Mouse (Mus musculus) forebrain, embryonic 12.5 days (tissue): ENCODE results near the gene Arntl. TPM values are rescaled to one million over a fixed set of nuclear protein-coding genes. Genes with fewer than 3 reads are reported as not detected.
A peak's percentile ranks its signal among the peaks of the same experiment; 100 is the strongest.

Experiments
- ATAC-seq: fragments of 200-750 bp; cut with Nextera tagmentation; 2 replicates; pipeline ENCODE4 v1.8.0; 2017; ENCODE audit warnings: moderate TSS enrichment; ENCODE audit not compliant: low FRiP score
- H3K27ac ChIP-seq: fragments of 300-500 bp; sonication (generic); 2 replicates; pipeline ENCODE4 v1.5.1; 2016; ENCODE audit warnings: mild to moderate bottlenecking
- H3K27me3 ChIP-seq: fragments of 300-500 bp; sonication (generic); 2 replicates; pipeline ENCODE4 v1.6.1; 2016; ENCODE audit warnings: mild to moderate bottlenecking
- H3K36me3 ChIP-seq: fragments of 300-500 bp; sonication (generic); replicated peaks from 2 replicates; pipeline ENCODE4 v1.6.1; 2016; ENCODE audit warnings: mild to moderate bottlenecking
- H3K4me1 ChIP-seq: fragments of 300-500 bp; sonication (generic); 2 replicates; pipeline ENCODE4 v1.6.1; 2016
- H3K4me2 ChIP-seq: fragments of 300-500 bp; sonication (generic); 2 replicates; pipeline ENCODE4 v1.6.1; 2016; ENCODE audit warnings: mild to moderate bottlenecking, moderate library complexity
- H3K4me3 ChIP-seq: fragments of 300-500 bp; sonication (generic); replicated peaks from 2 replicates; pipeline ENCODE4 v1.5.1; 2016; ENCODE audit warnings: mild to moderate bottlenecking
- H3K9ac ChIP-seq: fragments of 300-500 bp; sonication (generic); 2 replicates; pipeline ENCODE4 v1.6.1; 2016; ENCODE audit warnings: mild to moderate bottlenecking
- H3K9me3 ChIP-seq: fragments of 300-500 bp; sonication (generic); 2 replicates; pipeline ENCODE4 v1.6.1; 2016
- WGBS: fragments of 180-500 bp; shearing (Covaris S2); methylation state at CpG from one replicate; pipeline ENCODE4 v1.1.7; 2016; 5-methylcytosine and 5-hydroxymethylcytosine counted together
- polyA plus RNA-seq: library from polyadenylated mRNA; unstranded; fragments of >200 nt; fragmentation: Nextera tagmentation; extraction: Ambion mirVana; gene quantifications from 2 replicates; pipeline ENCODE4 v1.2.1, GENCODE M21; 2016

Arntl gene
- polyA plus RNA-seq, 1 experiment from 2014 or later = 9.9 TPM

DNA sequence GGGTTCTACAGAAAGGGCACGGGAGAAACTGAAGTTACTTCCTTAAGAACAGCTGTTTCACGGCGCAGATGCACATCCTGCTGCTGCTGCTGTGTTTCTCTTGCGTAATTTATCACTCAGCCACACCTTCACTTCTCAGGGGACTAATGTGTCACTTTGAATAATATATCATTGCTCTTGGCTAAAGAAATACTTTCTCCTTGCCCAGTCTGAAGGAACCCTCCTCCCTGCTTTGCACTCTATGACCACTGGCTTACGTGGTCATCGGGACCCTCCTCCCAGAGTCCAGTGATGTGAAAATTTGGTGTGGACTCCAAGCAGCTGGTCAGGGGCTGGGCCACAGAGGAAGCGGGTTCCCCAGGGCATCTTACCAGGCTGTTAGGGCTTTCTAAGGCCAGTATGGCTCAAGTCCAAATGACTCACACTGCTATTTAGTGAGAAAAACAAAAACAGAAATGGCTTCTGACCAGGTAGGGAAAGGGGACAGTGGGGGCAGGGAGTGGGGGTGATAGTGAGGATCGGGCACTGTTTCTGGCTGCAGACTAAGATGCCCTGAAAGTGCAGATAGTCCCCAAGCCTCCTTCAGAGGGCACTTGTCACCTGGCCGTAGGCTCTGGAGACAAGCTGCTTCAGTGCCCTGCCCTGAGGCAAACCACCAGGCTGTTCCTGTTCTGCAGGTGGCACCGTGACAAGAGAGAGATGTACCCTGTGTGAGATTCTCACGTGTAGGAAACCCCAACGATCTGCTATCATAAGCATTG is 34.8 kb downstream of the Arntl start:
- Histone ChIP-seq H3K4me1 (no peaks in the 10 kb centered on the region), H3K4me2 (no peak overlapping the region), H3K36me3 (no peaks in the 10 kb centered on the region), H3K9ac (no peak overlapping the region), H3K27ac (no peak overlapping the region), H3K27me3 (no peaks in the 10 kb centered on the region), H3K9me3 (no peaks in the 10 kb centered on the region), H3K4me3 (no peak overlapping the region)
- ATAC-seq = no peak
- WGBS = 90% methylated on average over 12 of the region's 12 CpGs

DNA sequence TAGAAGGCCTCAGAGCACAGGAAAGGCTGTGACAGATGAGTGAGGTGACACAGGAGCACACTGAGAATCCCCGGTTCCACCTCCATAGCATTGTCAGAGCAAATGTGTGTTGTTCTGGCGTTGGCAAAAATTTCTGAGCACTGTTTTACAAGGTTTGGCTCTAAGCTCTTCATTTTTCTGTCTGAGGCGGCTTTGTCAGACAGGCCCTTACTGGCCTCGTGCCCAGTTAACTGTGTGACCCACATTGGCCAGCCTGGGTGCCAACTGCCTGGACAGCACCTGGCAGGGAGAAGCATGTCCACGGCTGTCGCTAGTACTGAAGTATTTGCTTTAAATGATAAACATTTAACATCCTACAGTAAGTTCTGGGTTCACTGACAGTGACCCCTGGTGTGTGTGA is 35.4 kb downstream of the Arntl start:
- WGBS = 84% methylated on average over 6 of the region's 6 CpGs
- Histone ChIP-seq H3K27me3 (no peaks in the 10 kb centered on the region), H3K36me3 (no peaks in the 10 kb centered on the region), H3K4me2 (no peak overlapping the region), H3K9ac (no peak overlapping the region), H3K4me1 (no peaks in the 10 kb centered on the region), H3K27ac (no peak overlapping the region), H3K9me3 (no peaks in the 10 kb centered on the region), H3K4me3 (no peak overlapping the region)
- ATAC-seq = no peak

DNA sequence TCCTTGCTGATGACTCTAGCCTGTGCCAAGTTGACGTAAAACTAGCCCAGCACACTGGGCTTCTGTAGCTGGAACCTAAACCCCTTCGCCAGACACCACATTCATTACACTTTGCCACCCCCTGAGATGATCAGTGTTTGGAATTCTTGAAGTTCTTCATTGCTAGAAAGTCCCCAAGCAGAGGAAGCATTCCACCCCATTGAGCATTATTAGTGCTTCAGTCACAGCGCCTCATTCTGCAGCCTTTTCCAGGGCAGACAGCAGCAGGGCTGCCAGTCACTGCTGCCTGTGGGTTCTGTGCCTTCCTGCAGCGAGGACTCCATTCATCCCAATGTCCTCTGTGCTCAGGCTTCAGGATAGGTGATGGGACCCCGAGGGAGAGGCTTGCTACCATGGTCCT is 37.9 kb downstream of the Arntl start:
- Histone ChIP-seq H3K9ac (no peak overlapping the region), H3K27ac (no peak overlapping the region), H3K27me3 (no peaks in the 10 kb centered on the region), H3K4me1 (peaks cover 14% of the 10 kb centered on the region), H3K4me3 (no peak overlapping the region), H3K9me3 (no peaks in the 10 kb centered on the region), H3K36me3 (no peaks in the 10 kb centered on the region), H3K4me2 (no peak overlapping the region)
- no peak for ATAC-seq
- WGBS = 78% methylated on average over 5 of the region's 5 CpGs

DNA sequence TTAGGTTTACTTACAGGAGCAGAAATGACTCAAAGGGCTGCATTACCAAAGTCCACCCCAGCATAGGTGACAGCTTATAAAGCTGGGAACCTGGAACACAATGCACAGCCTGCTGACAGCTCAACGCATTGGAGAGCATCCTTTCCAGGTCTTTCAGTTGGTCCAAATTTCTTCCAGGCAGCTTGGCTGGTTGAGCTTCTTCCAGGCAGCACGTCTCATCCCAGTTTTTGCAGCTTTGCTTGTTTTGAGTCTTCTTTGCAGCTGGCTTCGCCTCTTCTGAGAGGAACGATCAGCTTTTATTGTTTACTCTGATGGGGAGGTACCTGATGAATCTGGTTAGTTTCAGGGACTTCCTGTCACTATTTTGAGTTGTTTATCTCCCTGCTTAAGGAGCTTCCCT is 39.2 kb downstream of the Arntl start:
- ATAC-seq = no peak
- Histone ChIP-seq H3K27ac (no peak overlapping the region), H3K27me3 (no peaks in the 10 kb centered on the region), H3K4me3 (no peak overlapping the region), H3K4me2 (no peak overlapping the region), H3K4me1 (peaks cover 27% of the 10 kb centered on the region), H3K9me3 (no peaks in the 10 kb centered on the region), H3K9ac (no peak overlapping the region), H3K36me3 (no peaks in the 10 kb centered on the region)
- 85% methylated on average over 4 of the region's 4 CpGs for WGBS

DNA sequence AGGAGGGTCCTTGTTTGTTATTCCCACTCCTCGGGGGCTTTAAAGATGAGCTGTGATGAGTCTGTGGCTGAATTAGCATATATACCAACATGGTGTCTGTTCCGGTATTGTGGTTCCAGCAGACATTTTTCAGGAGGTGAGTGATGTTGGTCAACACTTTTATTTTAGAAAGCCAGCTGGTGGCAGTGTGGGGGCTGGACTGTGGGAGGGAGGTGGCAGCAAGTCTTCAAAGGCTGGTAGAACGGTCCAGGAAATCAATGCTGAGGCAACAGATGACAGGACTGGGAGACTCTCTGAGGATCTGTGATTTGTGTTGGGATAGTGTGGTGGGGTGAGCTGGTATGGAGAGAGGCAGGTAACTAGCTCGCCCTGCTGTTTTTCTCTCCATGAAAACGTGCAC is 39.9 kb downstream of the Arntl start:
- no peak for ATAC-seq
- Histone ChIP-seq H3K4me2 (no peak overlapping the region), H3K27ac (no peak overlapping the region), H3K36me3 (no peaks in the 10 kb centered on the region), H3K4me3 (no peak overlapping the region), H3K4me1 (peaks cover 34% of the 10 kb centered on the region), H3K9me3 (no peaks in the 10 kb centered on the region), H3K9ac (no peak overlapping the region), H3K27me3 (no peaks in the 10 kb centered on the region)
- WGBS = 80% methylated on average over 5 of the region's 5 CpGs

DNA sequence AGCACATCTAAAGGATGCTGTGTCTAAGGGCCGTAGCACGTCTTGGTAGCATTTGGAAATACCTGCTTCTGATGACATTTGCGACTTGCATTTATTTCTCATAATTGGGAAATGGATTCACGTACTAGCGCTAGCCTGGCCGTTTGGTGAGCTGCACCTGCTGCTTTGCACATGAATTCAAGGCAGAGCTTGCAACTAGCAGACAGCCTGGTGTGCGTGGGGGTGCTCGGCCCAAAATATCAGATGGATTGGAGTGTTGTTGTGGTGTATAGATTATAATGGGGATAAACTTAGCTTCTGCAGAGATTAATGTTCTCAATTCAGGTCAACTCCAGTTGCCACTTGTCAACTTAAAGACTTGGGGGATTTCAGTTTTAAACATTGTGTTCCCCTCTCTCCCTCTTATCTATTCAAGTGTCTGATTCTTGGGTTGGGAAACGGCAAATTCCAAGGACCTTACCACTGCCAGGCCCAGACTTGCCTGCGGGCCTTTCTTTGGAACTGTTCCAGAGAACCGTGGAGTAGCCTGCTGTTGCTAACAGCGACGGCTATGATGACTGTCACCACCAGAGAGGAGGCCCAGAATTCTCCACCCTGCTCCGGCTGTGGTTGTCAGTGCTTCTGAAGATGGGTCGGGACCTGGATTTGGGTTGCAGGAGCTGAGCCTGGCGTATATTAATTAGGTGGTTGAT is 42.0 kb downstream of the Arntl start:
- Histone ChIP-seq H3K27ac (peak overlapping the region; percentile 75), H3K4me2 (no peak overlapping the region), H3K4me3 (no peak overlapping the region), H3K36me3 (no peaks in the 10 kb centered on the region), H3K9me3 (no peaks in the 10 kb centered on the region), H3K9ac (peak overlapping the region; percentile 17; the same call in 1 of the 2 replicates), H3K27me3 (no peaks in the 10 kb centered on the region), H3K4me1 (peaks cover 38% of the 10 kb centered on the region)
- 61% methylated on average over 16 of the region's 16 CpGs for WGBS
- no peak for ATAC-seq

DNA sequence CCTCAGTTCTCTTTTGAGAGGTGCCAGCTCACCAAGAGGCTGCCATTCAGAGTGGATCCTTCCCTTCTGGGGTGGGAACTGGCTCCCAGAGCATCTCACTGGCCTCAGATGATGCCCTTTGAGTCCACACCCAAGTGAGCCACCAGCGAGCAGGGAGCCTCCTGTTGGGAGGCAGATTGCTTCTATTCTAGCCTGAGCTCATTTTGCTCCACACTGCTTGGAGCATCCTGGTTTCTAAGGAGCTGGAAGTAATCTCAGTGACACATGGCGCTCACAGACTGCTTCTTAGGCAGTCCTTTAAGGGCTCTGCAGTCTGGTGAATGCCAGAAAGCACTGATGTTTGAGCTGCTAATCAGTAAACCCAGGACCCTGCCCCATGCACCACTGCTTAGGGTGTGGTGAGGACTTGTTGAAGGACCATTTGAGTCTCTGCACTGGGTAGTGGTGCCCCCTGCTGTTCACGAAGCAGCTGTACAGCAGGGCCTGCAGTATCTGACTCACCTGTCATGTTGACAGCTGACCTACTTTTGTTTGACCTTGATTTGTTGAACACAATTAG is 43.2 kb downstream of the Arntl start:
- Histone ChIP-seq H3K36me3 (no peaks in the 10 kb centered on the region), H3K4me3 (no peak overlapping the region), H3K27ac (peak overlapping the region; percentile 75), H3K9me3 (no peaks in the 10 kb centered on the region), H3K27me3 (no peaks in the 10 kb centered on the region), H3K4me2 (no peak overlapping the region), H3K9ac (no peak overlapping the region), H3K4me1 (peaks cover 38% of the 10 kb centered on the region)
- 43% methylated on average over 3 of the region's 3 CpGs for WGBS
- peak; percentile 49; the same call in 1 of the 2 replicates for ATAC-seq

DNA sequence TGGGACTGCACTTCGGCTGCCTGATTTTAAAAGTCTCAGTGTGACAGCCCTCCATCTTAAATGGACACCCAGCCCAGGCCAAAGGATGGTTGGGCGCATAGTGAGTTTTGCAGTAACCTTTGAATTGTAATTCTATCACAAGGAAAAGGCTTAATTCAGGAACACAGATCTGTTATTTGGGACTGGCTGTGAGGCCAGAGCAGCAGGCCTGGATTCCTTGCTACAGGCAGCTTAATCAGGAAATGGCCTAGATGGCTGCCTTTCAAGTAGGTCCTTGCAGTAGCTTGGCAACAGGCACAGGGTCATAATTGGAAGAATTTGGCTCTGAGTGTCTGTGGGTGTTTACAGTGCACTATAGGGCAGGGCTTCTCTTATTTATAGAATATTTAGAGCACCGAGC is 43.7 kb downstream of the Arntl start:
- H3K4me1 ChIP-seq = peaks cover 38% of the 10 kb centered on the region
- H3K4me3 ChIP-seq = no peak overlapping the region
- H3K27me3 ChIP-seq = no peaks in the 10 kb centered on the region
- H3K27ac ChIP-seq = peak overlapping the region; percentile 75
- no peak overlapping the region for H3K9ac ChIP-seq
- no peaks in the 10 kb centered on the region for H3K36me3 ChIP-seq
- ATAC-seq = no peak; the same call in 1 of the 2 replicates
- no peaks in the 10 kb centered on the region for H3K9me3 ChIP-seq
- H3K4me2 ChIP-seq = no peak overlapping the region
- WGBS = 65% methylated on average over 3 of the region's 3 CpGs

DNA sequence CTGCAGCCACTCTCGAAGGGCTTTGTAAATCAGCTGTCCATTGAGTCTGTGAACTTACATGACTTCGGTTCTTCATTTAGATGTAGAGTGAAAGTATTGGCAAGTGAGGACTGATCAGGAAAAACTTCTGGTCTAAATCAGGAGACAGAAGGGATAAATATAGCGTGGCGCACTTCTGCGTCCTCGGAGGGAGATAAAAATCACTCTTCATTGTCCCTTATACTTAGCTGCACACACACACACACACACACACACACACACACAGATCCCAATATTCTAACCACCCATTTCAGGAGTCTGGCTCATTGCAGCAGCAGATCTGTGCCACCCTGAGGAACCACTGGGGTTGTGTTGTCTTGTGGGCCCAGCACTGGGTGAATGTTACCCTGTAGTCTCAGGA is 44.3 kb downstream of the Arntl start:
- Histone ChIP-seq H3K27me3 (no peaks in the 10 kb centered on the region), H3K4me2 (no peak overlapping the region), H3K4me3 (no peak overlapping the region), H3K36me3 (no peaks in the 10 kb centered on the region), H3K4me1 (peaks cover 38% of the 10 kb centered on the region), H3K9me3 (no peaks in the 10 kb centered on the region), H3K27ac (peak overlapping the region; percentile 75), H3K9ac (no peak overlapping the region)
- no peak for ATAC-seq
- 84% methylated on average over 6 of the region's 6 CpGs for WGBS

DNA sequence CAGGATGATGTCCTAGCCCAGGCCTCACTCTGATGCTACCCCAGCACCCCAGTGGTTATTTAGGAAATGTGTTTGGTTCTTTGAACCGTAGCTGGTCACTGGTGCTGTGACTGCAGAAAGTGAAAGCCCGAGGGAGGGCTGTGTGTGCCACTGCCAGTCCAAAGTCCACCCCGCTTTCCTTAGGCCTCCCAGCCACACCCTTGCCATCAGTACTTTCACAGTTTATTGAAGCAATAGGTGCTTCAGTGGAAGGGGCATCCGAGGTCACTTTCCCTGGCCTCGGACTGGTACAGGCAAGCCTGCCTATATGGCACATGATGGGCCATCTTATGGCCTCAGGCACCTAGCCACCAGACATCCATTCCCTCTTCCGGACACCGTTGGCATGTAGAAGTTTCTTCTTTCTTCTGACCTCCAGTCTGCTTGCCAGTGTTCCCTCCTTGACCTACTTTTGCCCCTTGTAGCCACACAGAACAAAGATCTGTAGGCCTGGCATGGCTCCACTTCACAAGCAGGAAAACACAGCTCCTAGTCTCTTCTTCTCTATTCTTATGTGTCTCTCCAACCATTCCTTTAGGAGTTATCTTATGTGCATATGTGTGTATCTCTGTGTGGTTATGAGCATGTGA is 46.6 kb downstream of the Arntl start:
- no peak for ATAC-seq
- H3K27me3 ChIP-seq = no peaks in the 10 kb centered on the region
- no peak overlapping the region for H3K9ac ChIP-seq
- no peaks in the 10 kb centered on the region for H3K9me3 ChIP-seq
- 95% methylated on average over 7 of the region's 7 CpGs for WGBS
- H3K4me2 ChIP-seq = no peak overlapping the region
- no peak overlapping the region for H3K27ac ChIP-seq
- H3K36me3 ChIP-seq = no peaks in the 10 kb centered on the region
- H3K4me1 ChIP-seq = peaks cover 37% of the 10 kb centered on the region
- H3K4me3 ChIP-seq = no peak overlapping the region

DNA sequence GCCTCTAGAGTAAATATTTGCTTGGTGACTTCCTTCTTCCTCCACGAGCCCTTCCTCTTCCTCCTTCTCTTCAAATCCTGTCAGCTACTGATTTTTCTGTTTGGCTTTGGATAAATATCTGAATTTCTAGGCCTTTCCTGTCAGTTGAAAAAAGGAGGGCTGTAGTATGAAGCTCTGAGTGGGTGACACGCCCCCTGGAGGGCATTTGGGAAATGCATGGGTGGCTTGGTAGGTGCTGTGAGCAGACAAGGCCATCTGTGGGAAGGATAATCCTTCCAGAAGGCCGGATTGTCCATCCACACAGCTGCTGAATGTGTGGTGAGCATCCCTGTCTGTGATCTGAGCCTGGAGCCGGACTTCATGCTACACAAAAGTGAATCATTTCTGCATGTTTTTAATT is 48.8 kb downstream of the Arntl start:
- Histone ChIP-seq H3K4me2 (no peak overlapping the region), H3K4me1 (peaks cover 26% of the 10 kb centered on the region), H3K36me3 (no peaks in the 10 kb centered on the region), H3K9ac (no peak overlapping the region), H3K27me3 (0 out of 2 replicates have a peak, but pooled peaks cover 4% of the 10 kb centered on the region), H3K9me3 (no peaks in the 10 kb centered on the region), H3K4me3 (no peak overlapping the region), H3K27ac (no peak overlapping the region)
- no peak for ATAC-seq
- 57% methylated on average over 4 of the region's 4 CpGs for WGBS

DNA sequence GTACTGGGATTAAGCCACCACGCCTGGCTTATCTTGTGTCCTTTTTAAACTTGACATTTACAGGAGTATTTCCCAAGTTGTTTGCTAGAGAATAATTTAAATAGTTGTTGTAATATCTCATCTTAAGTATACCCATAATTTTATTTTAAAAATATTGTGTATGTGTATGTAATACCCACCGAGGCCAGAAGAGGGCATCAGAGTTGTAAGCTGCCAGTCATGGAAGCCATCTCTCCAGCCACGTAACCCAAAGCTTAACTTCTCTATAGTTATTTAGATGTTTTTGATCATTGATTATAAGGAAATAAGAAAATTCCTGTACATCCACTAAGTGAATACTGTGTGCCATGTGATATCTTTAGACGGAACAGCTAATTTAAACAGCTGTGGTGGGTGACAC is 51.2 kb downstream of the Arntl start:
- 77% methylated on average over 4 of the region's 4 CpGs for WGBS
- no peak overlapping the region for H3K9ac ChIP-seq

More for the DNA sequence above, 51.2 kb downstream of the Arntl start:
- Histone ChIP-seq H3K27me3 (0 out of 2 replicates have a peak, but pooled peaks cover 4% of the 10 kb centered on the region), H3K4me2 (no peak overlapping the region), H3K4me1 (peaks cover 10% of the 10 kb centered on the region), H3K36me3 (no peaks in the 10 kb centered on the region), H3K9me3 (no peaks in the 10 kb centered on the region), H3K4me3 (no peak overlapping the region), H3K27ac (no peak overlapping the region)
- no peak for ATAC-seq
